Mouse (Mus musculus): ENCODE measurements around the gene Tvp23a. TPM values are rescaled to one million over a fixed set of nuclear protein-coding genes. Genes with fewer than 3 reads are reported as not detected.
A peak's percentile ranks its signal among the peaks of the same experiment; 100 is the strongest.

Gene Tvp23a
- polyA plus RNA-seq, 1 experiment from 2014 or later, result 3.3 TPM

DNA sequence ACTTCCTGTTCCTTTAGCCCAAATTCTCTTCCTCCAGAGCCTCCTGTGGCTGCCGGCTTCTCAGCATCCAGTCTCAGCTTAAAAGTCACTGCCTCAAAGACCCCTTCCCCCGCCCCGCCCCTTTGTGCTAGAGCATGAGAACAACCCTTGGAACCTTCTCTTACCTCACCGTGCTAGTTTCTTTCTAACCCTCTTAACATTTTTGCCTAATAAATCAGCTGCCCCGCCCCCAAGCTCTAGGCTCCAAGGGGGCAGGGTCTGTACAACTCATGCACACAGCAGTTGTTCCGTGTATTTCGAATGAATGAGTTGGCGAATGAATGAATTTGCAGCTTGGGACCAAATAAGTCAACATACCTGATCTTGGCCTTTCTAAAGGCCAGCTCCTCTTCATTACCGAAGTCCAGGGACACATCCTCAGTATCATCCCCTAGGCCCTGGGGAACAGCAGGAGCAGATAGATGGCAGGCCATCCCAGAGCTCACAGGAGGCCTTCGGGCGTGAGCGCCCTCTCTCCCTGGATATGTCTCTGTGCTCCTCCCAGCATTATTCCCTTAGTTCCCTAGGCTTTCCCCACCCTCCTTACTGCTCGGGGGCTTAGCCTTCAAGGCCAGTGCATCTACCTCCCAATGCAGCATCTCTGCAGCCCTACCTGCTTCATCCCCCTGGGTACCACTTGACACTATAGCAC is 444 bp downstream of the Tvp23a start:
- no peaks in the 10 kb centered on the region for H3K9me3 ChIP-seq (replicated peaks; ENCODE audit: control insufficient read depth, low read length)
- no peak for ATAC-seq (replicated peaks; ENCODE audit: extremely low read depth, insufficient read depth, low FRiP score)
- H3K27ac ChIP-seq (ENCODE audit: low read length), result no peak overlapping the region
- WGBS, result 34% methylated on average over 13 of the region's 13 CpGs
- peaks cover 4% of the 10 kb centered on the region; the same call in 1 of the 2 replicates for H3K4me1 ChIP-seq (ENCODE audit: control insufficient read depth, insufficient read depth, low read length)
- H3K9ac ChIP-seq (ENCODE audit: low read length), result peak overlapping the region; percentile 39
- H3K27me3 ChIP-seq (ENCODE audit: control insufficient read depth, insufficient read depth, low read length), result 0 out of 2 replicates have a peak, but pooled peaks cover 2% of the 10 kb centered on the region
- H3K4me3 ChIP-seq (ENCODE audit: low read length), result peak overlapping the region; percentile 33
- H3K36me3 ChIP-seq (ENCODE audit: control insufficient read depth, insufficient read depth), result no peaks in the 10 kb centered on the region
- peak overlapping the region; percentile 55 for H3K4me2 ChIP-seq (ENCODE audit: low read depth, low read length)

- Histone ChIP-seq H3K36me3 (ENCODE audit: control insufficient read depth, insufficient read depth) (no peaks in the 10 kb centered on the region), H3K27ac (ENCODE audit: low read length) (no peak overlapping the region), H3K27me3 (ENCODE audit: control insufficient read depth, insufficient read depth, low read length) (no peaks in the 10 kb centered on the region), H3K4me1 (ENCODE audit: control insufficient read depth, insufficient read depth, low read length) (no peaks in the 10 kb centered on the region), H3K4me3 (ENCODE audit: low read length) (no peak overlapping the region), H3K9ac (ENCODE audit: low read length) (no peak overlapping the region), H3K9me3 (replicated peaks; ENCODE audit: control insufficient read depth, low read length) (no peaks in the 10 kb centered on the region), H3K4me2 (ENCODE audit: low read depth, low read length) (no peak overlapping the region)
- ATAC-seq (replicated peaks; ENCODE audit: extremely low read depth, insufficient read depth, low FRiP score), result no peak
Measured at GRCm38 (mm10) chr16:10443723-10444122, 3.4 kb downstream of the Tvp23a start.

DNA sequence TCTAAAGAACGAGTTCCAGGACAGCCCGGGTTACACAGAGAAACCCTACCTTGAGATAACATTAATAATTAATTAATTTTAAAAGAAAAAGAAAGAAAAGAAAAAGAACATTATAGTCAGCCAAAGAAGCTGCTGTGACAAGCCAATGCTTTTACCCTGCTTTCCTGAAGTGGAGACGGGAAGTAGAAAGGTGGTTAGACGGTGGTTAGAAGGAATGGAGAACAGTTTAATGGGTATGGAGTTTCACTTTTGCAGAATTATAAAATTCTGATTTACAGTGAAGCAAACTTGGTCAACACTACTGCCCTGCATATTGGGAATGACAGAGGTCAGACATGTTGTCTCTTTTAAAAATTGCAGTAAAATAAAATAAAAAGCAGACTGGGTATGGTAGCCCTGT is 5.4 kb downstream of the Tvp23a start:
- Histone ChIP-seq H3K4me3 (ENCODE audit: low read length) (no peak overlapping the region), H3K9me3 (replicated peaks; ENCODE audit: control insufficient read depth, low read length) (no peaks in the 10 kb centered on the region), H3K4me1 (ENCODE audit: control insufficient read depth, insufficient read depth, low read length) (no peaks in the 10 kb centered on the region), H3K4me2 (ENCODE audit: low read depth, low read length) (no peak overlapping the region), H3K27ac (ENCODE audit: low read length) (no peak overlapping the region), H3K27me3 (ENCODE audit: control insufficient read depth, insufficient read depth, low read length) (no peaks in the 10 kb centered on the region), H3K9ac (ENCODE audit: low read length) (no peak overlapping the region), H3K36me3 (ENCODE audit: control insufficient read depth, insufficient read depth) (no peaks in the 10 kb centered on the region)
- ATAC-seq (replicated peaks; ENCODE audit: extremely low read depth, insufficient read depth, low FRiP score), result no peak
- WGBS, result 74% methylated on average over 4 of the region's 4 CpGs

- no peak for ATAC-seq (replicated peaks; ENCODE audit: extremely low read depth, insufficient read depth, low FRiP score)
- Histone ChIP-seq H3K4me3 (ENCODE audit: low read length) (no peak overlapping the region), H3K9me3 (replicated peaks; ENCODE audit: control insufficient read depth, low read length) (no peaks in the 10 kb centered on the region), H3K27ac (ENCODE audit: low read length) (no peak overlapping the region), H3K27me3 (ENCODE audit: control insufficient read depth, insufficient read depth, low read length) (no peaks in the 10 kb centered on the region), H3K4me2 (ENCODE audit: low read depth, low read length) (no peak overlapping the region), H3K9ac (ENCODE audit: low read length) (no peak overlapping the region), H3K36me3 (ENCODE audit: control insufficient read depth, insufficient read depth) (no peaks in the 10 kb centered on the region), H3K4me1 (ENCODE audit: control insufficient read depth, insufficient read depth, low read length) (no peaks in the 10 kb centered on the region)
- 79% methylated on average over 6 of the region's 6 CpGs for WGBS
Measured at GRCm38 (mm10) chr16:10441328-10441727, 5.8 kb downstream of the Tvp23a start.

DNA sequence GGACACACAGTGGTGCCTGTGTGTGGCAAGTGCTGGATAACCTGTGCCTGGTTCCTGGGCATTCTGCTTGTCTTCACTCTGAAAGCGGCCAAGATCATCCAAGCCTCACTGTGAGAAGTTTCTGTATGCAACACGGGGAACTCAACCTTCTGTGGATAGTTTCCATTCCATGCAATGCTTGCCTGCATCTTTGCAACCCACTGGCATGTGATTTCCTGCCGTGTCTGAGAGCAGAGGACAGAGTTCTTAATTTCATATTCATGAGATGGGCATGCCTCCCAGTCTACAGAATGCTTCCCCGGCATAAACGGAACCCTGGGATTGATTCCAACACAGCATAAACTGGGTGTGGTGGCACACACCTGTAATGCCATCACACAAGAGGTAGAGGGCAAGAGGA is 9.1 kb downstream of the Tvp23a start:
- Histone ChIP-seq H3K9me3 (replicated peaks; ENCODE audit: control insufficient read depth, low read length) (no peaks in the 10 kb centered on the region), H3K27me3 (ENCODE audit: control insufficient read depth, insufficient read depth, low read length) (no peaks in the 10 kb centered on the region), H3K4me1 (ENCODE audit: control insufficient read depth, insufficient read depth, low read length) (no peaks in the 10 kb centered on the region), H3K36me3 (ENCODE audit: control insufficient read depth, insufficient read depth) (no peaks in the 10 kb centered on the region), H3K9ac (ENCODE audit: low read length) (no peak overlapping the region), H3K4me3 (ENCODE audit: low read length) (no peak overlapping the region), H3K27ac (ENCODE audit: low read length) (no peak overlapping the region), H3K4me2 (ENCODE audit: low read depth, low read length) (no peak overlapping the region)
- no peak for ATAC-seq (replicated peaks; ENCODE audit: extremely low read depth, insufficient read depth, low FRiP score)
- 78% methylated on average over 5 of the region's 5 CpGs for WGBS

DNA sequence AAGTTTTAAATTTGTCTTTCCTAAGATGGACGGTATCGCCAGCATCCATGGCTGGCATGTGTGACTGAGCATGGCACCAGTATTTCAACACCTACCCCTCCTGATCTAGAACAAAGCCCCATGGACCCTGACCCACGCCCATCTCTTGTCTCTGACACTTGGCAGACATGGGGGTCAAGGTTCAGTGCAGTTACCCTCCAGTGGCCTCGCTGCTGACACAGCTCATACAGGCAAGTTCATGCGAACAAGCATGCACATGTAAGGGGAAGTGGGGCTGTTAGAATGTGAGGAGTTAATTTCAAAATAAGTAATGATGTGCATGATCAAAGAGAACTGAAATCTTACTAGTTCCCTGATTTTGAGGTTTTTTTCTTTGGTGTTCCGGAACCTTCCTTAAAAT is 11.0 kb downstream of the Tvp23a start:
- no peak overlapping the region for H3K9ac ChIP-seq (ENCODE audit: low read length)
- no peak for ATAC-seq (replicated peaks; ENCODE audit: extremely low read depth, insufficient read depth, low FRiP score)
- H3K27ac ChIP-seq (ENCODE audit: low read length), result no peak overlapping the region
- no peaks in the 10 kb centered on the region for H3K9me3 ChIP-seq (replicated peaks; ENCODE audit: control insufficient read depth, low read length)
- H3K4me2 ChIP-seq (ENCODE audit: low read depth, low read length), result no peak overlapping the region
- no peaks in the 10 kb centered on the region for H3K4me1 ChIP-seq (ENCODE audit: control insufficient read depth, insufficient read depth, low read length)
- 76% methylated on average over 6 of the region's 6 CpGs for WGBS
- no peak overlapping the region for H3K4me3 ChIP-seq (ENCODE audit: low read length)
- H3K36me3 ChIP-seq (ENCODE audit: control insufficient read depth, insufficient read depth), result no peaks in the 10 kb centered on the region
- H3K27me3 ChIP-seq (ENCODE audit: control insufficient read depth, insufficient read depth, low read length), result no peaks in the 10 kb centered on the region

- Histone ChIP-seq H3K4me3 (ENCODE audit: low read length) (no peak overlapping the region), H3K4me2 (ENCODE audit: low read depth, low read length) (no peak overlapping the region), H3K9ac (ENCODE audit: low read length) (no peak overlapping the region), H3K9me3 (replicated peaks; ENCODE audit: control insufficient read depth, low read length) (no peaks in the 10 kb centered on the region), H3K4me1 (ENCODE audit: control insufficient read depth, insufficient read depth, low read length) (no peaks in the 10 kb centered on the region), H3K27me3 (ENCODE audit: control insufficient read depth, insufficient read depth, low read length) (no peaks in the 10 kb centered on the region), H3K36me3 (ENCODE audit: control insufficient read depth, insufficient read depth) (no peaks in the 10 kb centered on the region), H3K27ac (ENCODE audit: low read length) (no peak overlapping the region)
- no peak for ATAC-seq (replicated peaks; ENCODE audit: extremely low read depth, insufficient read depth, low FRiP score)
- WGBS, result 79% methylated on average over 5 of the region's 5 CpGs
Measured at GRCm38 (mm10) chr16:10433344-10433743, 13.8 kb downstream of the Tvp23a start.

GRCm38 (mm10) chr16:10432387-10432786 is 14.8 kb downstream of the Tvp23a start:
- Histone ChIP-seq H3K4me1 (ENCODE audit: control insufficient read depth, insufficient read depth, low read length) (no peaks in the 10 kb centered on the region), H3K27me3 (ENCODE audit: control insufficient read depth, insufficient read depth, low read length) (no peaks in the 10 kb centered on the region)
- 79% methylated on average over 4 of the region's 4 CpGs for WGBS

GRCm38 (mm10) chr16:10431911-10432310 is 15.3 kb downstream of the Tvp23a start:
- Histone ChIP-seq H3K9ac (ENCODE audit: low read length) (no peak overlapping the region), H3K4me2 (ENCODE audit: low read depth, low read length) (no peak overlapping the region), H3K4me3 (ENCODE audit: low read length) (no peak overlapping the region), H3K36me3 (ENCODE audit: control insufficient read depth, insufficient read depth) (no peaks in the 10 kb centered on the region), H3K9me3 (replicated peaks; ENCODE audit: control insufficient read depth, low read length) (no peaks in the 10 kb centered on the region), H3K4me1 (ENCODE audit: control insufficient read depth, insufficient read depth, low read length) (no peaks in the 10 kb centered on the region), H3K27ac (ENCODE audit: low read length) (no peak overlapping the region), H3K27me3 (ENCODE audit: control insufficient read depth, insufficient read depth, low read length) (no peaks in the 10 kb centered on the region)
- WGBS, result 67% methylated on average over 1 of the region's 1 CpGs
- ATAC-seq (replicated peaks; ENCODE audit: extremely low read depth, insufficient read depth, low FRiP score), result no peak

More at GRCm38 (mm10) chr16:10432387-10432786, 14.8 kb downstream of the Tvp23a start:
- Histone ChIP-seq H3K4me3 (ENCODE audit: low read length) (no peak overlapping the region), H3K36me3 (ENCODE audit: control insufficient read depth, insufficient read depth) (no peaks in the 10 kb centered on the region), H3K4me2 (ENCODE audit: low read depth, low read length) (no peak overlapping the region), H3K27ac (ENCODE audit: low read length) (no peak overlapping the region), H3K9me3 (replicated peaks; ENCODE audit: control insufficient read depth, low read length) (no peaks in the 10 kb centered on the region), H3K9ac (ENCODE audit: low read length) (no peak overlapping the region)
- no peak for ATAC-seq (replicated peaks; ENCODE audit: extremely low read depth, insufficient read depth, low FRiP score)
